Mouse (Mus musculus): ENCODE measurements around the gene Def8.
A peak's percentile ranks its signal among the peaks of the same experiment; 100 is the strongest.

GRCm38 (mm10) chr8:123442871-123443575 is 19.7 kb downstream of the Def8 start:
- TF ChIP-seq CTCF (conservative IDR thresholded peaks at IDR 0.05; ENCODE audit: insufficient read depth, insufficient read length, low read depth, low read length) (peak; percentile 65), POLR2A (IDR thresholded peaks at IDR 0.05; ENCODE audit: low read depth, low read length) (no peak)
